Mouse (Mus musculus) C2C12 (cell line): ENCODE results near the gene Sppl2b.

Source experiments
- CTCF ChIP-seq: IDR thresholded peaks from one replicate; pipeline ENCODE4 v1.5.1; 2011; ENCODE audit not compliant: control insufficient read depth, insufficient read depth, insufficient read length
- MAX ChIP-seq: IDR thresholded peaks from one replicate; pipeline ENCODE4 v1.6.1; 2011; ENCODE audit warnings: mild to moderate bottlenecking, control low read depth
- MYOD1 ChIP-seq: IDR thresholded peaks from one replicate; pipeline ENCODE4 v1.6.1; 2011; ENCODE audit warnings: low read depth; ENCODE audit not compliant: control insufficient read depth, insufficient read length
- USF1 ChIP-seq: IDR thresholded peaks from one replicate; pipeline ENCODE4 v1.6.1; 2011; ENCODE audit warnings: low read depth, mild to moderate bottlenecking, control low read depth, moderate library complexity

GRCm38 (mm10) chr10:80871581-80871980, 16.5 kb downstream of the Sppl2b start, which contains the start of gene Tmprss9:
- TF ChIP-seq CTCF (no peak), MYOD1 (no peak), USF1 (no peak), MAX (no peak)
